In genomic region chr6:134520821-134521220, GRCm38 (mm10) we compare ENCODE assay signal across 28 mouse cellular contexts. TPM values are rescaled to one million over a fixed set of nuclear protein-coding genes. Genes with fewer than 3 reads are reported as not detected.
DNase-seq lines count a peak whose midpoint lies in the region; ATAC-seq and TF ChIP-seq lines count a peak whose summit lies in the region.
"Had no signal": no experiment of that assay in that cellular context is flagged by ENCODE, and none has a peak within 500 bp of the region (broad histone marks: within the 10 kb centered on the region; RNA-seq: fewer than 3 reads in every experiment).

No protein-coding gene starts in this region.

- H3K4me3 ChIP-seq in kidney, postnatal 0 days (replicated peaks; ENCODE audit: low read depth, low read length), result no peak overlapping the region
- no peak overlapping the region for H3K4me3 ChIP-seq in stomach, postnatal 0 days (ENCODE audit: low read depth, low read length)
- H3K4me3 ChIP-seq in forebrain, embryonic 15.5 days, result no peak overlapping the region
- H3K4me3 ChIP-seq: erythroblast, embryonic 14.5 days; heart, adult 2 months; heart, embryonic 12.5 days; intestine, embryonic 15.5 days; liver, embryonic 15.5 days; lung, embryonic 15.5 days; megakaryocyte, embryonic 14.5 days; midbrain, embryonic 12.5 days had no signal

- H3K27me3 ChIP-seq in kidney, postnatal 0 days (ENCODE audit: insufficient read depth, low read length), result no peaks in the 10 kb centered on the region
- H3K27me3 ChIP-seq in stomach, postnatal 0 days (ENCODE audit: control insufficient read depth, insufficient read depth, low read length), result no peaks in the 10 kb centered on the region
- no peaks in the 10 kb centered on the region for H3K27me3 ChIP-seq in forebrain, embryonic 15.5 days
- H3K27me3 ChIP-seq: heart, embryonic 12.5 days; intestine, embryonic 15.5 days; liver, embryonic 15.5 days; lung, embryonic 15.5 days; megakaryocyte, embryonic 14.5 days; midbrain, embryonic 12.5 days had no signal

- no peak for DNase-seq in kidney, postnatal 0 days (ENCODE audit: low spot score)
- no peak for DNase-seq in kidney, postnatal 10 days
- peak; percentile 67 for DNase-seq in 3T3-L1 (ENCODE audit: low read depth, low spot score)
- peak; percentile 88 for DNase-seq in Muller cell, postnatal 12 days (ENCODE audit: inconsistent ontology term)
- DNase-seq in stomach, postnatal 0 days (ENCODE audit: low spot score), result no peak
- DNase-seq: adrenal gland, adult 2 months; adrenal gland, postnatal 36 days; cerebellum, adult 18-20 months; cerebellum, postnatal 14 days; forebrain, postnatal 0 days; heart, adult 2 months; heart, postnatal 4 days; kidney, postnatal 4 days; layer of hippocampus, postnatal 36 days; left cerebral cortex, postnatal 4 days; lung, postnatal 36 days; spleen, adult 18-20 months; thymus, adult 18-20 months; thymus, postnatal 36 days had no signal

- H3K9me3 ChIP-seq in kidney, postnatal 0 days (replicated peaks; ENCODE audit: low read length), result no peaks in the 10 kb centered on the region
- no peaks in the 10 kb centered on the region for H3K9me3 ChIP-seq in stomach, postnatal 0 days (ENCODE audit: control insufficient read depth, low read length)
- no peaks in the 10 kb centered on the region for H3K9me3 ChIP-seq in forebrain, embryonic 15.5 days
- H3K9me3 ChIP-seq: heart, embryonic 12.5 days; intestine, embryonic 15.5 days; liver, embryonic 15.5 days; lung, embryonic 15.5 days; megakaryocyte, embryonic 14.5 days; midbrain, embryonic 12.5 days had no signal

- no peaks in the 10 kb centered on the region for H3K36me3 ChIP-seq in kidney, postnatal 0 days (ENCODE audit: insufficient read depth, low read length)
- peaks cover 2% of the 10 kb centered on the region; the same call in 1 of the 2 replicates for H3K36me3 ChIP-seq in stomach, postnatal 0 days (ENCODE audit: control insufficient read depth, insufficient read depth, low read length)
- 0 out of 2 replicates have a peak, but pooled peaks cover 3% of the 10 kb centered on the region for H3K36me3 ChIP-seq in forebrain, embryonic 15.5 days
- H3K36me3 ChIP-seq: intestine, embryonic 15.5 days; lung, embryonic 15.5 days; midbrain, embryonic 12.5 days had no signal

- no peak for TF ChIP-seq EP300 in stomach, postnatal 0 days (optimal IDR thresholded peaks at IDR 0.05)

- H3K9ac ChIP-seq in kidney, postnatal 0 days (ENCODE audit: low read depth, low read length), result no peak overlapping the region
- H3K9ac ChIP-seq in stomach, postnatal 0 days (ENCODE audit: low read length), result no peak overlapping the region
- no peak overlapping the region for H3K9ac ChIP-seq in forebrain, embryonic 15.5 days (replicated peaks)
- H3K9ac ChIP-seq: forebrain, postnatal 0 days; heart, embryonic 12.5 days; intestine, embryonic 15.5 days; liver, embryonic 15.5 days; lung, embryonic 15.5 days; midbrain, embryonic 12.5 days had no signal

- 0 out of 2 replicates have a peak overlapping the region, but pooled peaks have one; percentile 15 for H3K27ac ChIP-seq in kidney, postnatal 0 days
- H3K27ac ChIP-seq in stomach, postnatal 0 days (replicated peaks), result 0 out of 2 replicates have a peak overlapping the region, but pooled peaks have one; percentile 1
- no peak overlapping the region for H3K27ac ChIP-seq in forebrain, embryonic 15.5 days (replicated peaks)
- H3K27ac ChIP-seq: heart, adult 2 months; intestine, embryonic 15.5 days; liver, embryonic 15.5 days; lung, embryonic 15.5 days; midbrain, embryonic 12.5 days had no signal

- WGBS in kidney, postnatal 0 days, result 39% methylated on average over 3 of the region's 3 CpGs
- 32% methylated on average over 3 of the region's 3 CpGs for WGBS in stomach, postnatal 0 days
- WGBS in forebrain, embryonic 15.5 days, result 62% methylated on average over 3 of the region's 3 CpGs

- no peak for TF ChIP-seq CTCF in kidney, postnatal 0 days (IDR thresholded peaks at IDR 0.05; ENCODE audit: low read depth)
- no peak for TF ChIP-seq CTCF in stomach, postnatal 0 days (IDR thresholded peaks at IDR 0.05; ENCODE audit: low read depth)

- H3K4me1 ChIP-seq in kidney, postnatal 0 days (replicated peaks; ENCODE audit: insufficient read depth, low read length), result peaks cover 11% of the 10 kb centered on the region
- H3K4me1 ChIP-seq in stomach, postnatal 0 days (replicated peaks; ENCODE audit: control insufficient read depth, insufficient read depth), result peaks cover 5% of the 10 kb centered on the region; the same call in 1 of the 2 replicates
- H3K4me1 ChIP-seq in forebrain, embryonic 15.5 days, result peaks cover 10% of the 10 kb centered on the region

- no peak overlapping the region for H3K4me2 ChIP-seq in kidney, postnatal 0 days (ENCODE audit: low read length)
- no peak overlapping the region for H3K4me2 ChIP-seq in stomach, postnatal 0 days (replicated peaks; ENCODE audit: low read depth)
- H3K4me2 ChIP-seq in forebrain, embryonic 15.5 days (replicated peaks), result no peak overlapping the region
- H3K4me2 ChIP-seq: heart, embryonic 12.5 days; intestine, embryonic 15.5 days; liver, embryonic 15.5 days; lung, embryonic 15.5 days; midbrain, embryonic 12.5 days had no signal

- 0 out of 2 replicates have a peak, but pooled peaks have one; percentile 20 for ATAC-seq in kidney, postnatal 0 days (replicated peaks; ENCODE audit: low FRiP score, low read depth)
- no peak for ATAC-seq in stomach, postnatal 0 days (ENCODE audit: low FRiP score, low TSS enrichment)
- ATAC-seq in forebrain, embryonic 15.5 days (replicated peaks), result no peak
- ATAC-seq: activated CD4-positive, CD25-positive, alpha-beta regulatory T cell, adult 4 months had no signal

RNA-seq across cellular contexts. Expression of gene Lrp6, which starts 45.9 kb away (rescaled TPM):
- polyA plus RNA-seq in kidney, postnatal 0 days (2015; fragmentation: Nextera tagmentation; extraction: Ambion mirVana), result 32.4 and 35.3 TPM in 2 replicates
- 12.1 and 12.7 TPM in 2 replicates for polyA plus RNA-seq in stomach, postnatal 0 days (2015; fragmentation: Nextera tagmentation; extraction: Ambion mirVana)
- 20.4 and 23.2 TPM in 2 replicates for polyA plus RNA-seq in forebrain, embryonic 15.5 days (2015; fragmentation: Nextera tagmentation; extraction: Ambion mirVana)

Comparison
In these comparisons a context has a peak if more than half of its experiments do, and no peak if none do; other contexts are left out.
1. DNase-seq: peak in 3T3-L1 (single experiment) and Muller cell, postnatal 12 days (single experiment); none in kidney, postnatal 0 days (single experiment), kidney, postnatal 10 days (single experiment) and stomach, postnatal 0 days (single experiment).